Mouse (Mus musculus): ENCODE measurements around the gene Tmem107. TPM values are rescaled to one million over a fixed set of nuclear protein-coding genes. Genes with fewer than 3 reads are reported as not detected.

The Tmem107 gene
- total RNA-seq, 2 experiments from 2014 or later = 23.3 to 28.0 TPM

DNA sequence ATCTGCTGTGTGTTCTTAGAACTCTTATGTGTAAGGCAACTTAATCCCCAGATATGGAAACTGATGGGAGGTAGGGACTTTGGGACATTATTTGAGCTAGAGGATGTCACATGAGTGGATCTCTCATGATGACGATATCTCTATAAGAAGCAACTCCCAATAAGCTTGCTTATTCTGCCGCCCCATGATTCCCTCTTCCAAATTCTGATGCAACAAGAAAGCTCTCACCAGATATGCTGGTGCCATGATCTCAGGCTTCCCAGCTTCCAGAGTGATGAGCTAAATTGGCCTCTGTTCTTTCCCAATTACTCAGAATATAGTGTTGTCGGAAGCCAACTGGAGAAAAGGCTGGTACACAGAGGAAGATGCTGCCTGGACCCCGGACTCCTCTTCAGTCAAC, 41.3 kb downstream of the Tmem107 start:
- TF ChIP-seq CTCF (IDR thresholded peaks at IDR 0.05) = no peak
- Histone ChIP-seq H3K27ac (peak overlapping the region; percentile 78), H3K4me3 (peak overlapping the region; percentile 31)
- peak in 1 of 2 experiments; percentile 13 for DNase-seq (ENCODE audit: extremely low spot score in 1 of 2, low spot score in 2 of 2)
- intact Hi-C loops (cut with DNase I) = no loop called here

DNA sequence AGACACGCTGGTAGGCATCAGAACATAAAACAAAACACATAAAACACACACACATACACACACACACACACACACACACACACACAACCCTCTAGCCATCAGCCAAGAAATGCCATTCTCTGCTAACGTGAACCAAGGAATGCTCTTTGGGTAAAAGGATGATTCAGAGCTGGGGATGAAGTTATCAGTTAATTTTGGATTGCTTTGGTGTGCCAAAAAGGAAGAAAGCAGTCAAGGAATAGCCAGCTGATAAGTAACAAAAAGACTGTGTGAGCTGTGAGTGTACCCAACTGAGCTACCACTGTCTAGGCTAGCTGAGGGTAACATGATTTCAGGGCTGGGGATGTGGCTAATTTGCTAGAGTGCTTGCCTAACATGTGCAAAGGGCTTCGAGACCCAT, 43.4 kb downstream of the Tmem107 start:
- TF ChIP-seq CTCF (IDR thresholded peaks at IDR 0.05) = no peak

DNA sequence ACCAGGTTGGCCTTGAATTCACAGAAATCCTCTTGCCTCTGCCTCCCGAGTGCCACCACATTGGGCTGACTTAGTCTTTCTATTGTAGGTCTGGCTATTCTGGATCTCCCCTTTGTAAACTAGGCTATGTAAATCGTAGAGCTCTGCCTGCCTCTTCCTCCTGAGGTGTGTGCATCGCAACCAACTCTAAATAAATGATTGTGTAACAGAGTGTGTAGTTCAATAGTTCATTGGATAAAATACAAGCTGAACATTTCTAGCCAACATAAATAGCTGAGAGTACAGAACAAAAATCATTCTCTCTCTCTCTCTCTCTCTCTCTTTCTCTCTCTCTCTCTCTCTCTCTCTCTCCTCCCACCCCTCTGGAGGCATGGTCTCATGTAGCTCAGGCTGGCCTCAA, 44.0 kb downstream of the Tmem107 start:
- H3K4me3 ChIP-seq = no peak overlapping the region
- H3K27ac ChIP-seq = no peak overlapping the region
- intact Hi-C loops (cut with DNase I) = no loop called here
- no peak for DNase-seq (ENCODE audit: extremely low spot score in 1 of 2, low spot score in 2 of 2)
- TF ChIP-seq CTCF (IDR thresholded peaks at IDR 0.05) = no peak

More for the DNA sequence above, 43.4 kb downstream of the Tmem107 start:
- intact Hi-C loops (cut with DNase I) = no loop called here
- no peak for DNase-seq (ENCODE audit: extremely low spot score in 1 of 2, low spot score in 2 of 2)
- Histone ChIP-seq H3K27ac (no peak overlapping the region), H3K4me3 (no peak overlapping the region)

DNA sequence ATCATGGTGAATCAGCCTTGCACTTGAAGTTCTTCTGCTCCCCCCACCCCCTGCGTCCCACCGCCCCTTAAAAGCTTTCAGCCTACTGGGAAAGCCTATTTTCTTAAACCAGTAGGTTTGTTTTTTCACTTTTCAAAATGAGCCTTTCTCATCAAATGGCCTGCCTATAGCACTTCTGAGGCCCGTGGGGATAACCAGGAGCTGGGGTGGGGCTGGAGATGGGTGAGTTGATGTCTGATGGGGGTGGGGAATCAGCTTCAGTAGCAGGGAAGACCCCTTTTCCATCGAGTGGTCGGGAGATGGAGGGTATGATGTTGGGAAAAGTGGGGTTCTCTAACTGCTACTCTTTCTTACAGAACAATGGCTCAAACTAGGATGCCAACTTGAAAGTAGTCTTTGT, 46.2 kb downstream of the Tmem107 start:
- DNase-seq (ENCODE audit: extremely low spot score in 1 of 2, low spot score in 2 of 2) = no peak
- intact Hi-C loops (cut with DNase I) = no loop called here
- no peak overlapping the region; the same call in 1 of the 2 replicates for H3K4me3 ChIP-seq
- no peak for TF ChIP-seq CTCF (IDR thresholded peaks at IDR 0.05)
- no peak overlapping the region for H3K27ac ChIP-seq

DNA sequence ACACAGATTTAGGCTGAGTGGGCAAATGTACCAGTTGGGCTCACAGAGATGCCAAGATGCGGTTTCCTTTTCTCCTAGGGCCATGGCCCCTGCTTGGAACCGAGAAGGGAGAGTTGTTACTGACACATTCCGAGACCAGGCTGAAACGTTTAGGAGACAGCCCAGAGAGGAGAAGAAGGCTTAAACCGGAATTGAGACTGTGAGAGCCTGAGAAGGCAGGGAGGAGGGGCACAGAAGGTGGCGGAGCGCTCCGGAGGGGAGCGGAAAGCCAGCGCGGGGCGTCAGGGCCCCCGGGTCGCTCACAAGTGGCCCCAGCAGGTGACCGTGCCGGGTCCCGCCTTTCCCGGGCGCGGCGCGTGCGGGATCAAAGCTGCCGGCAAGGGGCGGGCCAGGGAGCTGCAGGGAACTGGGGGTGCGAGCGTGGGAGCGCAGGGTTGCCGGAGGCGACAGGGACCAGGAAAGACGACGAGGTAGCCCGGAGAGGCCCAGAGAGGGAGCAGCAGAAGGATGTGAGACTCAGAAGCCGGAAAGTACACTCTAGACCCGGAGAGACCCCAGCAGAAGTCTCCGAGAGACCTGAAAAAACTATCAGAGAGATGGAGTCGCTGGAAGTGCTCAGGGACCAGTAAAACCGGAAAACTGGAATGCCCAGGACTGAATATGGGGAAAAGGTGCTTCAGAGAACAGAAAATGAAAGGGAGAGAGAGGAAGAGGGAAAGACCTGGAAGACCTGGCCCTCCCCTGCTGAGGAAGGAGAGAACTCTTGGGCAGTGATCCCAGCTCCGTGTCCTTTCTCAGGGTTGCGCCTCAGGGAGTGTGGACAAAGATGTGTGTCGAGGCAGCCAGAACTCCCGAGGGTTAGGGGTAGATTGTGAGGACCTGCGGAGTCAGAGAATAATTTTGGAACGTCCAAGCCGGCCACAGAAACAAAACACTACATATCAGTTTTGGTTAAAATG, 47.4 kb downstream of the Tmem107 start:
- intact Hi-C loops (cut with DNase I) = loop anchor here (1.0 kb wide), 1 partner anchor 55 kb away; no protein-coding TSS in a partner anchor
- Histone ChIP-seq H3K4me3 (peak overlapping the region; percentile 76), H3K27ac (peak overlapping the region; percentile 84)
- no peak for TF ChIP-seq CTCF (IDR thresholded peaks at IDR 0.05)
- peak; percentile 53 to 62 for DNase-seq (ENCODE audit: extremely low spot score in 1 of 2, low spot score in 2 of 2)

DNA sequence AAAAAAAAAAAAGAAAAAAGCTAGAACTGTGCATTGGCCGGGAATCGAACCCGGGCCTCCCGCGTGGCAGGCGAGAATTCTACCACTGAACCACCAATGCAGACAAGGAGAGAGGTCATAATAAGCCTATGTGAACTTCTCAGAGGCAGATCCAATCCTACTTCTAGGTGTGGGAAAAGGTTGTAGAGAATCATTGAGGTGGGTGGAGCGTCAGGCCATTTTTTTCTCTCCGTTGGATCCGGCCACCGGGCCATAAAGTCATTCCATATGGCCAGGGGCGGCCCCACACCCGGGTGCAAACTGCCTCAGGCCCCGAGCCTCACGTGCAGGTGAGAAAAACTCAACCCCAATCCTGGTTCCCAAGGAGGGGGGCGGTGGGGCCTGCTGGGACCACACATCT, 48.2 kb downstream of the Tmem107 start:
- intact Hi-C loops (cut with DNase I) = loop anchor here (1.0 kb wide), 1 partner anchor 55 kb away; no protein-coding TSS in a partner anchor

DNA sequence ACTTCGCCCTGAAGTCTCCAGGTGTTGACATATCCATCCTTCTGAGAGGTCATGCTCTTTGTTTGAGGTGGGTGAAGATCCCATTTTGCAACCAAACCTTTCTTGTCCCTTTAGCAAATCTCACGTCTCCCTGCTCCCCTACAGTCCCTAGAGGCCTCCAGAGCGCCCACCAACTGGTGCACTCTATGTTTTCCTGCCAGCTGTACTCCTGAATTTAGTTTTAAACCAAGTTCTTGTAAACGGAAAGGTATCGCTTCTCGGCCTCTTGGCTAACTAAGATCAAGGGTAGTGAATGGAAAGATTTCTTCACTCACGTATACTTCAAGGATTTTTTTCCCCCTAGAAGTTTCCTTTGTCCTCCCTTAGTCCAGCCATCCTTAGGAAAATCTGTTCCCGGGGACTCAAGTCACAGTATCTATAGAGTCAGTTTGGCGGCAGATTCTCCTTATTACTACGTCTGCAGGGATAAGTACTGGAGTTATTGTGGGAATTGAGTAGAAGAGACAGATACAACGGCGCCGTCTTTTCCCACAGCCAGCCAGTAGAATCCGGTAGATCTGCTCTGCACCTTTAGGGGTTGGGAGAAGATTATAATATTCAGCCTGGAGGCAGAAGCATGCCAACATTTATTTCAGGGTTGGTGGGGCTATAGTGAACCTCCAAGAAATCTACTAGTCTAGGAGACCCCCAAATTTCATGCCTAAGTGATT, 49.0 kb downstream of the Tmem107 start:
- H3K4me3 ChIP-seq = no peak overlapping the region; the same call in 1 of the 2 replicates
- peak in 1 of 2 experiments; percentile 8 for DNase-seq (ENCODE audit: extremely low spot score in 1 of 2, low spot score in 2 of 2)
- intact Hi-C loops (cut with DNase I) = no loop called here
- no peak overlapping the region for H3K27ac ChIP-seq
- no peak for TF ChIP-seq CTCF (IDR thresholded peaks at IDR 0.05)

More for the DNA sequence above, 48.2 kb downstream of the Tmem107 start:
- no peak for TF ChIP-seq CTCF (IDR thresholded peaks at IDR 0.05)
- DNase-seq (ENCODE audit: extremely low spot score in 1 of 2, low spot score in 2 of 2) = peak; percentile 85 to 92
- Histone ChIP-seq H3K4me3 (peak overlapping the region; percentile 76), H3K27ac (no peak overlapping the region)

DNA sequence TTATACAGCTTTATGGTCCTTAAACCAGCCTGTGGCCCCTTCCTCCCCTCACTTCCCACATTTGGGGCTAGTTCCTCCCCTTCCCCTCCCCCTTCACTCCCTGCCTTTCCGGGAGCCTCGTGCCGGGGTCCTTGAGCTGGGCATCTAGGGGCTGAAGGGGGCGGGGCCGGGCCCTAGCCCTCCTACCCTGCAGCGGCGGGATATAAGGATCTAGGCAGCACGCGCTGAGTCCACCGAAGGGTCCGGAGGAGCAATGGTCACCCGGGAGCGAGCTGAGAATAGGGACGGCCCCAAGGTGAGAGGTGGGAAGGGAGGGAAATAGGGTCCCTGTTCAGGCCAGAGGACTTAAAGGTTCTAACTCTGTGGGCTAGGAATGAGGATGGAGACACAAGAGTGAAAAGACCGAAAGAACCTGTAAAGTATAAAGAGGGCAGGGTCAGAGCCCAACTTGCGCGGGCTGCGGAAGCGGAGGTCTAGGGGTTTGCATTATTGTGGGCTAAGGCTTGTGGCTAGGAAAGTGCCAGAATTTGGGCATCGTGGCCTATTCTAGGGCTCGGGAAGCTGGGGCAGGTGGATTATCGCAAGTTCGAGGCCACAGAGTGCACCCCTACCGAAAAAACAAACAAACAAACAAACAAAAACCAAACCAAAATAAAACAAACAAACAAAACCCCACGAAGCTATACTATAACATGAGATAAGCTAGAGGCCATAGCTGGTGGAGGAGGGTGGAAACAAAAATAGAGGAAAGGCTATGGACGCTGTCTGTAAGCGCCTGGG, 49.8 kb downstream of the Tmem107 start, which contains the start of gene Hes7:
Gene Hes7, plus strand, starts transcription at position 184 of the 780 bp plus-strand sequence.
- Histone ChIP-seq H3K27ac (no peak within 1 kb of the TSS), H3K4me3 (peak within 1 kb of the TSS; percentile 65)
- no peak for TF ChIP-seq CTCF (IDR thresholded peaks at IDR 0.05)
- intact Hi-C loops (cut with DNase I) = no loop called here
- peak in 1 of 2 experiments; percentile 11 for DNase-seq (ENCODE audit: extremely low spot score in 1 of 2, low spot score in 2 of 2)

DNA sequence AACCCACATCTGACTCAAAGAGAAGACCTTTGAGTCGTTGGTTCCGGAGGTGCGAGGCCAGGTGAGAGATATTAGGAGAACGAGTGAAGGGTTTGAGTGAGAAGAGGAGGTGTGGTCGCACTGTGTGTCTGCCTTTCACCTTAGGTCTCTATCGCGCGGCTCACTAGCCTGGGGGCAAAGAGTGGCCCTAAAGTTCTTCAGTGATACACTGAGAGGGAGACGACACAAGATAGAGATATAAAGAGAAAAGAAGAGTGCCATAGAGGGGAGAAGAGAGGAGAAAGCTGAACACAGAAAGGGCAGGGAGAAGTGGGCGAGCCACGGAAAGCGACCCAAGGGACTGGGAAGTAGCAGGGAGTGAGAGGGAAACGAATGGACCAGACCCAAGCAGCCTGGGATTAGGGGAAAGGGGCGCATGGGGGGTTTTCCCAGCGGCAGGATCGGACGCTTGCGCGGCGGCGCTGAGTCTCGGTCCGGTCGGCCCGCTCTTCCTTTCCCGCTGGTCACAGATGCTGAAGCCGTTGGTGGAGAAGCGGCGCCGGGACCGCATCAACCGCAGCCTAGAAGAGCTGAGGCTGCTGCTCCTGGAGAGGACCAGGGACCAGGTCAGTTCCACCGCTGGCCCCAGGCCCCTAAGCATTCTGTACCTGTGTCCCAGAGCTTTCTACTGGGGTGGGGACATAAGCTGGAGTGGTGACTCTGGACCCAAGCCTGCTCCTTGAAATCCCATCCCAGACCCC, 50.6 kb downstream of the Tmem107 start:
- Histone ChIP-seq H3K4me3 (peak overlapping the region; percentile 65), H3K27ac (peak overlapping the region; percentile 62; the same call in 1 of the 2 replicates)
- DNase-seq (ENCODE audit: extremely low spot score in 1 of 2, low spot score in 2 of 2) = peak in 1 of 2 experiments; percentile 37
- no peak for TF ChIP-seq CTCF (IDR thresholded peaks at IDR 0.05)
- intact Hi-C loops (cut with DNase I) = loop anchor here (1.0 kb wide), 1 partner anchor 54 kb away; no protein-coding TSS in a partner anchor

DNA sequence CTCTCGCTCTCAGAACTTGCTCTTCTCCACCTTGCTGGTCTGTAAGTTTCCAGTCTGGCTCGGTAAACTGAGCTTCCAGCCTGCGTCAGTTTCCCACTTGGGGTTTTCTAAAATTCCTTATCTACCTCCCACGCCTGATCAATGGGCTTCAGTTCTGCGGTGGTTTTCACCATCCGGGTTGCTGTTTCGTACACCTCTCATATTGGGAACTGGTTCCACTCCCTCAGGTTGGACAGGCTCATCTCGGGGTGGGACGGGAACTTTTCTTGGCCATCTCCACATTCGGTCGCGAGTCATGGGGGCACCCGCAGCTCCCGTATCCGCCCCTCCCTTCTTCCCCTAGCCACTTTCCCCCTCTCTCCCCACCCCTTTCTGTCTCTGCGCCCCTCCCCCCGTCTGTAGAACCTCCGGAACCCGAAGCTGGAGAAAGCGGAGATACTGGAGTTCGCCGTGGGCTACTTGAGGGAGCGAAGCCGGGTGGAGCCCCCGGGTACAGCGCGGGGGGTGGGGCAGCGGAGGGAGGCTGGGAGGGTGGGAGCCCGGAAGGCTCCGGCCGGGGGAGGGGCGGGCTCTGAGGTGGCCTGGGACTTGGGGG, 51.2 kb downstream of the Tmem107 start:
- Histone ChIP-seq H3K4me3 (peak overlapping the region; percentile 65), H3K27ac (peak overlapping the region; percentile 62)
- no peak for DNase-seq (ENCODE audit: extremely low spot score in 1 of 2, low spot score in 2 of 2)
- intact Hi-C loops (cut with DNase I) = loop anchor here (1.0 kb wide), 1 partner anchor 55 kb away; no protein-coding TSS in a partner anchor
- no peak for TF ChIP-seq CTCF (IDR thresholded peaks at IDR 0.05)

Data from left cerebral cortex, adult 2 months (tissue).